Mouse (Mus musculus) limb, embryonic 14.5 days (tissue): ENCODE data around the gene Lepr. TPM values are rescaled to one million over a fixed set of nuclear protein-coding genes. Genes with fewer than 3 reads are reported as not detected.

Source experiments
- ATAC-seq: fragments of 200-750 bp; cut with Nextera tagmentation; 2 replicates; pipeline ENCODE4 v1.8.0; 2017; ENCODE audit warnings: low read depth, moderate number of reproducible peaks, moderate TSS enrichment; ENCODE audit not compliant: low FRiP score
- DNase-seq: peaks from one replicate; pipeline ENCODE4 v3.0.0-alpha.2; 2015; ENCODE audit warnings: low spot score
- H3K27ac ChIP-seq: fragments of 300-500 bp; sonication (generic); replicated peaks from 2 replicates; pipeline ENCODE4 v1.5.1; 2014; ENCODE audit warnings: low read depth, mild to moderate bottlenecking, low read length, moderate library complexity, mixed read lengths
- H3K27me3 ChIP-seq: fragments of 300-500 bp; sonication (generic); 2 replicates; pipeline ENCODE4 v1.6.1; 2014; ENCODE audit warnings: low read length, mixed read lengths; ENCODE audit not compliant: control insufficient read depth, insufficient read depth
- H3K36me3 ChIP-seq: fragments of 300-500 bp; sonication (generic); 2 replicates; pipeline ENCODE4 v1.6.1; 2014; ENCODE audit warnings: mild to moderate bottlenecking, low read length, moderate library complexity, mixed read lengths; ENCODE audit not compliant: control insufficient read depth, insufficient read depth
- H3K4me1 ChIP-seq: fragments of 300-500 bp; sonication (generic); 2 replicates; pipeline ENCODE4 v1.6.1; 2014; ENCODE audit warnings: antibody characterized with exemption, low read length, mixed read lengths; ENCODE audit not compliant: control insufficient read depth, insufficient read depth
- H3K4me2 ChIP-seq: fragments of 300-500 bp; sonication (generic); replicated peaks from 2 replicates; pipeline ENCODE4 v1.6.1; 2014; ENCODE audit warnings: low read depth, mild to moderate bottlenecking, low read length, moderate library complexity; ENCODE audit not compliant: severe bottlenecking
- H3K4me3 ChIP-seq: fragments of 300-500 bp; sonication (generic); replicated peaks from 2 replicates; pipeline ENCODE4 v1.5.1; 2014; ENCODE audit warnings: low read length
- H3K9ac ChIP-seq: fragments of 300-500 bp; sonication (generic); 2 replicates; pipeline ENCODE4 v1.6.1; 2014; ENCODE audit warnings: mild to moderate bottlenecking, low read depth, low read length, moderate library complexity; ENCODE audit not compliant: severe bottlenecking
- H3K9me3 ChIP-seq: fragments of 300-500 bp; sonication (generic); 2 replicates; pipeline ENCODE4 v1.6.1; 2016; ENCODE audit warnings: low read length; ENCODE audit not compliant: control insufficient read depth
- POLR2A ChIP-seq: fragments of 200-500 bp; IDR thresholded peaks from 2 replicates; pipeline ENCODE4 v1.8.0; 2012; ENCODE audit warnings: inconsistent platforms, mild to moderate bottlenecking, moderate library complexity, borderline replicate concordance; ENCODE audit not compliant: insufficient read depth, insufficient read length; ENCODE audit errors: extremely low read depth
- WGBS: fragments of 180-500 bp; shearing (Covaris S2); extraction: QIAGEN DNeasy Blood & Tissue Kit; methylation state at CpG from one replicate; pipeline ENCODE4 v1.1.7; 2014; 5-methylcytosine and 5-hydroxymethylcytosine counted together
- polyA plus RNA-seq, 2 experiments: library from polyadenylated mRNA; depleted of rRNA in 1 of 2; stranded (reverse) in 1 of 2; unstranded in 1 of 2; fragments of >200 nt; fragmentation: Nextera tagmentation in 1 of 2; extraction: Ambion mirVana in 1 of 2; gene quantifications; 2 replicates each; pipeline versions ENCODE4 v1.2.1 to v1.2.3; 2012 to 2014

Gene Lepr
- polyA plus RNA-seq, 2 experiments: 12.8 to 13.0 TPM

DNA sequence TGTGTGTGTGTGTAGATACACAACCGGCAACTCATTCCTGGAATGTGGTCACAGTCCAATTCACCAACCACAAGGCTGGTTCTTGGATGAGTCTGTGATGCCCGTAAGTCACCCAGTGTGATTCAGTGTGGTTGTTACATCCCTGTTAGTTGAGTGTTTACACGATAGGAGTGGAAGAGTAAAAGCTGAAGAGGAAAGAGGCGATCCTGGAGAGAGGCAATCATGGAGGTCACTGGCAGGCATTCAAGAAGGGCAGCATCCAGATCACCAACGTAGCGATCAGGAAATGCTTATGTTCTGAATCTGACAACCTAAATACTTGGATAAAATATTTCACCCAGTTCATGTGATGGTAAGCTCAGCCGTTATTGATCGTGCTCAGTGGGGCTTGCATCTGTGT lies 1.9 kb upstream of the Lepr start:
- no peak for ATAC-seq
- no peak overlapping the region for H3K9ac ChIP-seq
- WGBS: 90% methylated on average over 8 of the region's 8 CpGs
- DNase-seq: no peak
- TF ChIP-seq POLR2A: no peak
- H3K27me3 ChIP-seq: peaks cover 5% of the 10 kb centered on the region
- H3K36me3 ChIP-seq: no peaks in the 10 kb centered on the region
- no peak overlapping the region for H3K4me3 ChIP-seq
- H3K4me1 ChIP-seq: peaks cover 10% of the 10 kb centered on the region
- H3K4me2 ChIP-seq: no peak overlapping the region
- H3K27ac ChIP-seq: no peak overlapping the region
- no peaks in the 10 kb centered on the region for H3K9me3 ChIP-seq

DNA sequence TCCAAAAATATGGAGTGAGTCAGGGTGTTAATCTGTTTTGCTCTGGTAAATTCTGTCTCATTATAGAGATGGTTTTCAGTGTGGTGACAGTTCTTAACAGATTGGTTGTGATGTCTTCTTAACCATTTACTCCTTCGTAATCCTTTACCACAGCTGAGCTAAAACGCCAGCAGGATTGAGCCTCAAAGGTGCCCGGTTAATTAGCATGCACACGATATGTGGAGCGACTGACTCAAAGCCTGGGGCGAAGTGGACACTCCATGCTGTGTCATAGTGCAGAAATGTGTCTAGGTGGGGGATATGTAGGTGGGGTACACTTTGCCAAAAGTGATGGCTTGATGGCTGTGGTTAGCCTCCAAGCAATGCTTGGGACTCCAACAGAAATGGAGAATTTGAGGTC lies 1.4 kb upstream of the Lepr start:
- 64% methylated on average over 6 of the region's 6 CpGs for WGBS
- ATAC-seq (no peak), DNase-seq (no peak)
- Histone ChIP-seq H3K9ac (no peak overlapping the region), H3K4me3 (no peak overlapping the region), H3K9me3 (no peaks in the 10 kb centered on the region), H3K4me2 (no peak overlapping the region), H3K27ac (no peak overlapping the region), H3K36me3 (no peaks in the 10 kb centered on the region), H3K4me1 (peaks cover 10% of the 10 kb centered on the region), H3K27me3 (peaks cover 5% of the 10 kb centered on the region)
- TF ChIP-seq POLR2A: no peak

DNA sequence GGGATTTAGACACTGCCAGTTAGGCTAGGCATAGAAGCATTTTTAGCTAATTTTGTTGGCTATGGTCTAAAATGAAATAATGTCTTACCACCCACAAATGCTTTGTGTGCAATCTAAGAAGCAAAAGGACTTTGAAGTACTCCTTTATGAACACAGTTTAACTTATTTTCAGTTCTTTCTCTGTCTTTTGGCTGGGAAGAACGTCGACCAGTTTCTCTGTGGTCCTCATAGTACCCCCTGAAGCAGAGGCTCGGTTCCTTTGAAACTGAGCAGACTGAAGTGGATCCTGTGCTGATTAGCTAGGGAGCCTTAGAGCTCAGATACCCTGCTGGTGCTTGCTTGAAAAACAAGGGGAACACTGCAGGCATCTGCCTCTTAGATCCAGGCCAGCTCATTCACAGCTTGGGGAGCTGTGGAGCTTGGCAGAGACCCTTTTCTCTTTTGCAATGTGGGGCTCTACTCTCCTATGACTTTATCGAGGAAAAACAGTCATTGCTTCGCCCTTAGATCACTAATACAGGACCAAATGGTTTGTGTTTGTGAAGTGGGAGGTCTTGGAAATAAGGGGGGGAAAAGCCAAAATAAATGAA lies 1.9 kb downstream of the Lepr start:
- Histone ChIP-seq H3K4me1 (no peaks in the 10 kb centered on the region), H3K4me3 (no peak overlapping the region), H3K36me3 (no peaks in the 10 kb centered on the region), H3K27ac (no peak overlapping the region), H3K9me3 (no peaks in the 10 kb centered on the region), H3K9ac (no peak overlapping the region), H3K4me2 (no peak overlapping the region), H3K27me3 (peaks cover 5% of the 10 kb centered on the region)
- 12% methylated on average over 5 of the region's 5 CpGs for WGBS
- no peak for TF ChIP-seq POLR2A
- peak; percentile 30 for DNase-seq
- no peak for ATAC-seq

DNA sequence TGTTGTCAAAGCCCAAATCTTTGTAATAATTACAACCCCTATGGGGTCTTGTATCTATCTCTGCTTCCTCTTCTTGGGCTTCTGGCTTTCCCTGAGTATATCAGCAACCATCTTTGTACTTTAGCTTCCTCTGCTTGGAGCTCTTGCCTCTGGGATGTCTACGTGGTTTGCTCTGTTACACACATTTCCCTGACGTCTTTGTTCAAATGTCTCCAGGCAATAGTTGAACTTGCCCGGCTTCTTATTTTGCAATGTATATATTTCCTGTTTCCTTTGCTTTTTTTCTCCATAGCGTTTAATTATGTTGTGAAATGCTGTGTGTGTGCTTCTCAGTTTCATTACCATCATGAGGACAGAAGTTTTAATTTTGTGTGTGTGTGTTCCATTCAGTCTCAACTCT lies 4.5 kb downstream of the Lepr start:
- Histone ChIP-seq H3K36me3 (no peaks in the 10 kb centered on the region), H3K4me3 (no peak overlapping the region), H3K4me1 (no peaks in the 10 kb centered on the region), H3K27ac (no peak overlapping the region), H3K9me3 (no peaks in the 10 kb centered on the region), H3K4me2 (no peak overlapping the region), H3K9ac (no peak overlapping the region), H3K27me3 (peaks cover 5% of the 10 kb centered on the region)
- no peak for DNase-seq
- 46% methylated on average over 4 of the region's 4 CpGs for WGBS
- ATAC-seq: no peak
- TF ChIP-seq POLR2A: no peak

DNA sequence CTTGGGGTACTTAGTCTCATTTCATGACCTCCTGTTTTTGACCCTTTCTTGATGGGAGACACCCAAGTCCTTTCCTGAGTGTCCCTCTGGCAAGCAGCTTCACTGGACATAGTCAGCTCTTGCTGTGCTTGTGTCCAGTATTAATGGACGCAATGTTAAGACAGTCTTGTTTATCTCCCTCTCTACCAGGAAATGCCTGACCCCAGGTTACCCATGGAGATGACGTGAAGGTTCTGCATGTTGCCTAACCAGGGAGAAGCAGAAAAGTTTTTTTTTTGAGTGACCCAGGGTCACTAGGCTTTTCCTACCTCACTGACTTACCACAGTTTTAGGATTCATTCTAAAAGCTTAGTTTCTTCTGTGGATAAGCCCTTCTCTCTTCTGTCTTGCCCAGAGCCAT lies 24.8 kb downstream of the Lepr start:
- Histone ChIP-seq H3K9me3 (no peaks in the 10 kb centered on the region), H3K27me3 (no peaks in the 10 kb centered on the region), H3K4me1 (no peaks in the 10 kb centered on the region), H3K4me2 (no peak overlapping the region), H3K36me3 (no peaks in the 10 kb centered on the region), H3K4me3 (no peak overlapping the region), H3K27ac (no peak overlapping the region), H3K9ac (no peak overlapping the region)
- WGBS: 93% methylated on average over 2 of the region's 2 CpGs
- no peak for TF ChIP-seq POLR2A
- no peak for DNase-seq
- ATAC-seq: no peak

DNA sequence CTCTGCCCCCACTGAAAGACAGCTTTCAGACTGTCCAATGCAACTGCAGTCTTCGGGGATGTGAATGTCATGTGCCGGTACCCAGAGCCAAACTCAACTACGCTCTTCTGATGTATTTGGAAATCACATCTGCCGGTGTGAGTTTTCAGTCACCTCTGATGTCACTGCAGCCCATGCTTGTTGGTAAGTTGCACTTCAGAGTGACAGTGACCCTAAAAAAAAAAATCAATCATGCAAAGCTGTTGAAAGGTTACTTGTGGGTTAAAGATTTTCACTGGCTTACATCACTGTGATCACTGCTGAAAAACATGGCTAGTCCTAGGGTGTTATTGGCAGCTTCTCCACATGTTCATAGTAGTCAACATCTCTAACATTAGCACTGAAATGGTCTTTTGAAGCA lies 28.3 kb downstream of the Lepr start:
- H3K4me2 ChIP-seq: no peak overlapping the region
- H3K9me3 ChIP-seq: no peaks in the 10 kb centered on the region
- TF ChIP-seq POLR2A: no peak
- no peak for DNase-seq
- H3K27me3 ChIP-seq: no peaks in the 10 kb centered on the region
- H3K27ac ChIP-seq: no peak overlapping the region
- WGBS: 93% methylated on average over 4 of the region's 4 CpGs
- H3K36me3 ChIP-seq: no peaks in the 10 kb centered on the region
- H3K4me1 ChIP-seq: no peaks in the 10 kb centered on the region
- no peak overlapping the region for H3K4me3 ChIP-seq
- no peak overlapping the region for H3K9ac ChIP-seq
- no peak for ATAC-seq
